Mouse (Mus musculus) stomach, embryonic 15.5 days (tissue): Measurements from ENCODE around the gene Lin52. TPM values are rescaled to one million over a fixed set of nuclear protein-coding genes. Genes with fewer than 3 reads are reported as not detected.
A peak's percentile ranks its signal among the peaks of the same experiment; 100 is the strongest.
"Not testable (repeated sequence)": the region's sequence is repeated elsewhere in the genome, so short reads cannot be mapped to it uniquely, and the experiment has no call there.

Experiments used
- ATAC-seq: fragments of 200-750 bp; cut with Nextera tagmentation; 2 replicates; pipeline ENCODE4 v1.8.0; 2017; ENCODE audit warnings: low read depth, moderate number of reproducible peaks, moderate TSS enrichment; ENCODE audit not compliant: insufficient read depth, low FRiP score
- H3K27ac ChIP-seq: fragments of 300-500 bp; sonication (generic); 2 replicates; pipeline ENCODE4 v1.5.1; 2015; ENCODE audit warnings: mild to moderate bottlenecking, inconsistent platforms
- H3K27me3 ChIP-seq: fragments of 300-500 bp; sonication (generic); replicated peaks from 2 replicates; pipeline ENCODE4 v1.6.1; 2015; ENCODE audit warnings: inconsistent platforms
- H3K36me3 ChIP-seq: fragments of 300-500 bp; sonication (generic); 2 replicates; pipeline ENCODE4 v1.6.1; 2015; ENCODE audit warnings: inconsistent platforms
- H3K4me1 ChIP-seq: fragments of 300-500 bp; sonication (generic); 2 replicates; pipeline ENCODE4 v1.6.1; 2015; ENCODE audit warnings: inconsistent platforms
- H3K4me2 ChIP-seq: fragments of 300-500 bp; sonication (generic); 2 replicates; pipeline ENCODE4 v1.6.1; 2015; ENCODE audit warnings: mild to moderate bottlenecking, inconsistent platforms
- H3K4me3 ChIP-seq: fragments of 300-500 bp; sonication (generic); replicated peaks from 2 replicates; pipeline ENCODE4 v1.5.1; 2015; ENCODE audit warnings: inconsistent platforms
- H3K9ac ChIP-seq: fragments of 300-500 bp; sonication (generic); 2 replicates; pipeline ENCODE4 v1.6.1; 2015; ENCODE audit warnings: inconsistent platforms
- H3K9me3 ChIP-seq: fragments of 300-500 bp; sonication (generic); 2 replicates; pipeline ENCODE4 v1.6.1; 2016; ENCODE audit warnings: inconsistent platforms
- WGBS: fragments of 180-500 bp; shearing (Covaris S2); methylation state at CpG from one replicate; pipeline ENCODE4 v1.1.7; 2015; 5-methylcytosine and 5-hydroxymethylcytosine counted together
- polyA plus RNA-seq: library from polyadenylated mRNA; unstranded; fragments of >200 nt; fragmentation: Nextera tagmentation; extraction: Ambion mirVana; gene quantifications from 2 replicates; pipeline ENCODE4 v1.2.1, GENCODE M21; 2015

Lin52 gene
- polyA plus RNA-seq, 1 experiment from 2014 or later: 15.5 TPM

DNA sequence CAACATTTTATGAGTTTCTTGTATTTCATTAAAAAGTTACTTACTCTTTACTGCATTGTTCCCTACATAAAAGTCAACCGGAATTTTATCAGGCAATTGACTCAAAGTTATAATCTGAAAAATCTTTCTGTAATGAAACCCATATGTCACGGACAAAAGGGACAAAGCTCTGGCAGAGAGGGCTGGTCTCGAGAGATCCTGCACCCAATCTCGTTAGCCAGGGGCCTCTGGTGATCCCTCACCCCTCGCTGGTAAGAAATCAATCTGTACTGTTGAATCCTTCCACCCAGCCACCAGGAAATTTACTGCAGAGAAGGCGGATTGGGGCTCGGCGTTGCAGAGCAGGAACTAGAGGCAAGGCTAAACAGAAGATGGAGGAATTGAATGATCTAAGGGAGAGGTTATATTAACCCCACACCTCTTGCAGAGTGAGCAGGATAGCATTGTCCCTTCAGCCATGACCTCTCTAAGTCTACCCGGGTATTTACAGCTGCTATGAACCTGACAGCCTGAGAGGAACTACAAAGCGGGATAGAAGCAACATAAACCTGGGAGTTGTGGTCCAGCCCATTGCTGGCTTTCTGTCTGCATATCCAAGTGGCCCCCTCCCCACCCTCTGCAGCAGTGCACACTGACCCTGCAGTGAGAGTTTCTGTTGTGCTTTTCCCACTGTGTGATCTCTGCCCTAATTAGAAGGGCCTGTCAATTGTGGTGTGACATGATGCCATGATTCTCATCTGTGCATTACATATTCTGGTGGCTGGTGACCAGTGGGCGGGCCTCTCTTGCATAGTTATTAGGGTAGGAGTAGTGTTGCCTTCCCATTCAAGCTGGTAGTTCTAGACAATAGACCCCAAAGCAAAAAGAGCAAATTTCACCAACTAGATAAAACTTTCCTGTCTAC is 73.2 kb downstream of the Lin52 start:
- no peaks in the 10 kb centered on the region for H3K27me3 ChIP-seq
- ATAC-seq: no peak
- H3K9me3 ChIP-seq: no peaks in the 10 kb centered on the region
- WGBS: 65% methylated on average over 11 of the region's 11 CpGs
- no peaks in the 10 kb centered on the region for H3K4me1 ChIP-seq
- no peak overlapping the region for H3K4me3 ChIP-seq
- H3K36me3 ChIP-seq: no peaks in the 10 kb centered on the region
- no peak overlapping the region for H3K4me2 ChIP-seq
- no peak overlapping the region for H3K27ac ChIP-seq
- no peak overlapping the region for H3K9ac ChIP-seq

DNA sequence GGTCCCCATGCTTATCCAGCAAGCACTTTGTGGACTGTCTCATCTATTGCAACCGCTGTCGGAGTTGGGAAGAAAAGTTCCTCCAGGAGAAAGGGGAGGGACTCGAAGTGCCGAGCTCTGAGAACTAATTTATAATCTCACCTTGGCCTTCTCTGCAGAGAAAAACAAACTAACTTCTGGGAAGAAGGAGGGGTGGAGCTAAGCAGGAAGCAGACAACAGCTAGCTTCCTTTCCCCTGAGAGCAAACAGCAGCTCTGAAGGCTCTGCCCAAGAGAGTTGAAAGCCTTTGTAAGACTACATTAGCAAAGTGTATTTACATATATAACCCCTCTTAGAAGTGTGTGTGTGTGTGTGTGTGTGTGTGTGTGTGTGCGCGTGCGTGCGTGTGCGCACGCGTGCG is 74.2 kb downstream of the Lin52 start:
- 68% methylated on average over 12 of the region's 12 CpGs for WGBS
- Histone ChIP-seq H3K27ac (no peak overlapping the region), H3K4me1 (no peaks in the 10 kb centered on the region), H3K27me3 (no peaks in the 10 kb centered on the region), H3K4me3 (no peak overlapping the region), H3K36me3 (no peaks in the 10 kb centered on the region), H3K9ac (no peak overlapping the region), H3K4me2 (no peak overlapping the region), H3K9me3 (no peaks in the 10 kb centered on the region)
- ATAC-seq: no peak

DNA sequence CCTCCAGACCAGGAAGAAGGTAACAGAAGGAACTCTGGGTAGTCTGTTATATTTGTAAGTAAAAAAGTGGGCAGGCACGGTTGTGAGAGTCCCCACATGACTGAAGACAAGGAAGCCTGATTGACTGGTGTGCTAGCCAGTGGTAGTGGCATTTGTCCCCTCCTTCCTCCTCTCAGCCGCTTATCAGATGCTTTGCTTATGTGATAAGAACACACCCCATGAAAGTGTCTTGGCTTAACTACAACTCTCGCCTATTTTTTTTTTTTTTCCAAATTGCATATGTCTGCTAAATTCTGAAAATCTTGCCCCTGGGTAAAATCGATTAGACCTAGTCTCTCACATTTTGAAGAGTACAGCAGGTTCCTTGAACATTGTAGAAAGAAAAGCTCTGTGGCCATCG is 79.2 kb downstream of the Lin52 start:
- peaks cover 2% of the 10 kb centered on the region; the same call in 1 of the 2 replicates for H3K36me3 ChIP-seq
- H3K4me1 ChIP-seq: no peaks in the 10 kb centered on the region
- no peak overlapping the region for H3K9ac ChIP-seq
- no peak overlapping the region for H3K4me3 ChIP-seq
- no peak overlapping the region for H3K27ac ChIP-seq
- no peaks in the 10 kb centered on the region for H3K9me3 ChIP-seq
- no peak for ATAC-seq
- H3K27me3 ChIP-seq: no peaks in the 10 kb centered on the region
- WGBS: 87% methylated on average over 5 of the region's 5 CpGs
- no peak overlapping the region for H3K4me2 ChIP-seq

DNA sequence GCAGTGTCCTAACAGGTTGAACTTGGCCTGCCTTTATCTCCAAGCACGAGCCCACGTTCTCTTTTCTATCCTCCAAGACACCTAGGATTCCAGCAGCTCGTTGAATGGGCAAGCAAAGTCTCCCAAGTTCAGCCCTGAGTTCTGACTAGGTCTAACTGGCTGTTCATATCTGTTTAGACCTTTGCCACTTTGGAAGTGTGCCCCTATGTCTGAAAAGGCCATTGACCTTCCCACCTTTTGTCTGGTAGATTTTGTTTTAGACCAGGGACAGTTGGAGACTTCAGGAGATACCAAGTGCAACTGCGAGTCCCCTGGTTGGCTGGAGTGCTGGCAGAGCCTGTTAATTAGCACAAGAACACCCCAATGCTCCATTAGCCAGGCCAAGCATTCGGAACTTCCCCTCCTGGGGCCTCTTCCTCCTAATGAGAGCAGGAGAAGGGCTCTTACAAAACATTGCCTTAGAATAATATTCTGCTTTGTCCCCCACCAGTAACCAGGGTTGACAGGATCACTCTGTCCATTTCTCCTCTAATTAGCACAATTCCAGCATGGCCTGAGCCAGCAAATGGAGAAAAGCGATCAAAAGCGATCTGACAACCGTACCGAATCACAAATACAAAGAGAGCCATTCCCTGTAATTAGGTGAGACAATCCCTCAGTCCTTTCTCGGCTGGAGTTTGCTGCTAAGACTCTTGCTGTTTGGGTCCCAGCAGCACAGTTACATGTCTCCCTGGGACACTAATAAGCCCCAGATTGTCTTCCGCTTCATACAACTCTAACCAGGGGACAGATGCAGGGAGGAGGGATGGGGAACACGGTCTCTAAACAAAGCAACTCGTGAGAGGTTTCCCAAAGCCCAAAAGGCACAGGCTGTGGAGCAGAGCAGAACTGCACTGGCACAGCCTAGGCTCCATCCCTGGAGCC is 80.9 kb downstream of the Lin52 start:
- H3K4me1 ChIP-seq: no peaks in the 10 kb centered on the region
- H3K27me3 ChIP-seq: no peaks in the 10 kb centered on the region
- H3K36me3 ChIP-seq: peaks cover 2% of the 10 kb centered on the region; the same call in 1 of the 2 replicates
- no peak overlapping the region for H3K4me2 ChIP-seq
- H3K27ac ChIP-seq: no peak overlapping the region
- H3K9me3 ChIP-seq: no peaks in the 10 kb centered on the region
- H3K9ac ChIP-seq: no peak overlapping the region
- no peak for ATAC-seq
- no peak overlapping the region for H3K4me3 ChIP-seq
- 86% methylated on average over 13 of the region's 13 CpGs for WGBS

DNA sequence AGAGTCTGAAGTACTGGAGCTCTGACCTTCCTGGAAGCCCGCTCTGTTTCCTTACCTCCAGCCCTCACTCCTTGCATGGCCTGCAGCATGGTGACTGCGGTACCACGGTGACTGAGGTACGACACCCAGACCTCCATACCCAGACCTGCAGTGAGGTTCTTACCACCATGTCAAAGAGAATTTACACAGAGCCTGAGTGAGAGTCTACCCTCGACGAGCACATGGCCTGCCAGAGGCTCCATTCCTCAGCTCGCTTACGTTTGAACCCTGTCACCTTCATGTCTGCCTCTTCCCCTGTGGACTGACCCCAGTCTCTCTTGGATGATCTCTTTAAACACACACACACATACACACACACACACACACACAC is 81.6 kb downstream of the Lin52 start:
- H3K9me3 ChIP-seq: no peaks in the 10 kb centered on the region
- no peak overlapping the region for H3K4me2 ChIP-seq
- H3K9ac ChIP-seq: no peak overlapping the region
- ATAC-seq: no peak
- WGBS: 89% methylated on average over 8 of the region's 8 CpGs
- no peak overlapping the region for H3K27ac ChIP-seq
- H3K4me3 ChIP-seq: no peak overlapping the region
- H3K4me1 ChIP-seq: no peaks in the 10 kb centered on the region
- H3K36me3 ChIP-seq: peaks cover 2% of the 10 kb centered on the region; the same call in 1 of the 2 replicates
- H3K27me3 ChIP-seq: no peaks in the 10 kb centered on the region

DNA sequence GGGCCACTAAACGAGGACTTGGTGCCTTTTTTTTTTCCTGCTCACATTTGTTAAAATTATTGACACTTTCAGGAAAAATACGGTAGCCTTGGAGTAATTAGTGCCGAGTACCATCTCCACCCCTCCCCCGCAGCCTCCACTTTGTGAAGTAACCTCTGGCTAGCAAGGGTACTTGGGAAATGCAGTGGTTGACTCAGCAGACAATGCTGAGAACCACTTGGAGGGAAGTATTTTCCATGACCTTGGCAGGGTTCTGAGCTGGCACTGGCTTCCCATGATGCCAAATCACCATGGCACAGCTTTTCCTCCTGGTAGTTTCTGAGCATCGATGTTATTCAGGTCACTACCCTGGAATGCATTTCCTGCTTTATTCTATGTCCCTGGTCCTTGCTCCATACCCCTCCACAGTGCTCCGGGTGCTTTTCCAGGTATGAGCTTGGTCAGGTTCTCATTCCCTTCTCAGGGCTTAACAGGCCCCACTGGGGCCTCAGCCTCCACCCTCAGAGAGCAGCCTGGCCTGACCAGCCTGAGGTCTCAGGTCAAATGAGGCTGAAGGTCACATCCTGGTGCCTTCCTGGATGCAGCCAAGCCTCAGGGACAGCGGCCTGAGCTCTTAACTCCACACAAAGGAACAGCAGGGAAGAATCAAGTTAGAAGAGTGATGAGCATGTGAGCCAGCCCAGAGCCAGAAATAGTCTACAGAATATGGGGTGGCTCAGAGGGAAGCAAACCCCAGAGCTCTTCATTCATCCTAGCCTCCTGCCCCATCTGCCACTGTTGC is 82.7 kb downstream of the Lin52 start:
- Histone ChIP-seq H3K4me2 (no peak overlapping the region), H3K27me3 (no peaks in the 10 kb centered on the region), H3K4me3 (no peak overlapping the region), H3K4me1 (no peaks in the 10 kb centered on the region), H3K27ac (no peak overlapping the region), H3K9ac (no peak overlapping the region), H3K9me3 (no peaks in the 10 kb centered on the region), H3K36me3 (peaks cover 2% of the 10 kb centered on the region; the same call in 1 of the 2 replicates)
- whole genome bisulfite sequencing: 81% methylated on average over 7 of the region's 7 CpGs
- ATAC-seq: no peak

DNA sequence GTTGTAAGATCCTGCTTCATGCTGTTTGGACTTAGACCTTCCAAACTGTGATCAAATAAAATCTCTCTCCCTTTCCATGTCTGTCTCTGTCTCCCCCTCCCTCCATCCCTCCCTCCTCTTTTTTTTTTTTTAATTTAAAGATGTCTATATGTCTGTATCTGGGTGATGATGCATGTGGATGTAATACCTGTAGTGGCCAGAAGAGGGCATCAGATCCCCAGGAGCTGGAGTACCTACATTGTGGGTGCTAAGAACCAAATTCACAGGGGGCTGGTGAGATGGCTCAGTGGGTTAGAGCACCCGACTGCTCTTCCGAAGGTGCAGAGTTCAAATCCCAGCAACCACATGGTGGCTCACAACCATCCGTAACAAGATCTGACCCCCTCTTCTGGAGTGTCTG is 88.3 kb downstream of the Lin52 start:
- H3K4me1 ChIP-seq, H3K9me3 ChIP-seq, ATAC-seq, H3K27ac ChIP-seq, H3K4me2 ChIP-seq, H3K4me3 ChIP-seq, H3K27me3 ChIP-seq, H3K36me3 ChIP-seq, H3K9ac ChIP-seq: not testable (repeated sequence)
- WGBS: 71% methylated on average over 3 of the region's 3 CpGs

DNA sequence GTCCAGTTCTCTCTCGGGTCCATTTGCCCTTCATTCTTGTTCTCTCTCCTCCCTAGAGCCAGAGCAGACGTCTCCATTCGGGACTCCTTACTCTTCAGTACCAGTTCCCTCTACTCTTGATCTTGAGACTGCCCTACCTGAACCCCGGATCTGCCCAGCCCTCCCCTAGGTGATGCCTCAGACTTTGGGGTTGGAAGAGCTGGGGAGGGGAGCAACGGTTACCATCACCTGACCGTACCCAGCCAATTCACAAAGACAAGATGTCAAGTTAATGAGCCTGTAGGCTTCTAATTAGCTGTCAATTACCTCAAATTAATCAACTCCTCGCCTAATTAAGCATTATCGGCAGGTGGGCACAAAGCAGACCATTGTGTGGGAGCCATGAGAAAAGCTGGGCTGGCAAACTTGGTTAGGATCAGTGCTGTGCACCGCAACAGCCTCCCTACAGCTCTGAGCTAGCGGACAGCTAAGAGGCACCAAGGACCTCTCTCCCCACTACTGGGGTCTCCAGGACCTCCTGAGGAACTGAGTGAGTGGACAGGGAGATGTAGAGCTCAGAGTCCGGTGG is 90.3 kb downstream of the Lin52 start:
- no peak overlapping the region for H3K4me2 ChIP-seq
- no peaks in the 10 kb centered on the region for H3K4me1 ChIP-seq
- no peak for ATAC-seq
- no peaks in the 10 kb centered on the region for H3K9me3 ChIP-seq
- WGBS: 81% methylated on average over 11 of the region's 11 CpGs
- H3K27ac ChIP-seq: no peak overlapping the region
- H3K9ac ChIP-seq: no peak overlapping the region
- no peak overlapping the region for H3K4me3 ChIP-seq
- H3K36me3 ChIP-seq: no peaks in the 10 kb centered on the region
- no peaks in the 10 kb centered on the region for H3K27me3 ChIP-seq

DNA sequence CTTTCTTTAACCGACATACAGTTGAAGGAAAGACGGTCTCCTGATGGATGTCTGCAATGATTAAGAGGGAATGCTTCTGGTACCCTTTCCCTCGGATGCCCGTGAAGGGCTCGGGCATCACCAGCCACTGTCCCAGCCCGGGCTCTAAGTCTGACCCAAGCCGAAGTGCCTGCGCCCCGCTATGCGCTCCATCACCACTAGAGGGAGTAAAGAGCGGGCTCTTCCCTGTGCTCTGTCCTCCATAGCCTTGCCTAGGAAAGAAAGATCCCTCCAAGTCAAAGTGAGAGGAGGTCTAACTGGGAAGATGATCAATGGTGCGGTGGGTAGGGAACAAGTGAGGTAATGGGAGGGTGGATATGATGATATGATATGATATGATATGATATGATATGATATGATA is 94.8 kb downstream of the Lin52 start:
- Histone ChIP-seq H3K4me2 (no peak overlapping the region), H3K27ac (no peak overlapping the region), H3K36me3 (no peaks in the 10 kb centered on the region), H3K9me3 (no peaks in the 10 kb centered on the region), H3K9ac (no peak overlapping the region), H3K4me1 (no peaks in the 10 kb centered on the region), H3K27me3 (no peaks in the 10 kb centered on the region), H3K4me3 (no peak overlapping the region)
- ATAC-seq: peak; percentile 65; the same call in 1 of the 2 replicates
- WGBS: 3% methylated on average over 12 of the region's 12 CpGs

DNA sequence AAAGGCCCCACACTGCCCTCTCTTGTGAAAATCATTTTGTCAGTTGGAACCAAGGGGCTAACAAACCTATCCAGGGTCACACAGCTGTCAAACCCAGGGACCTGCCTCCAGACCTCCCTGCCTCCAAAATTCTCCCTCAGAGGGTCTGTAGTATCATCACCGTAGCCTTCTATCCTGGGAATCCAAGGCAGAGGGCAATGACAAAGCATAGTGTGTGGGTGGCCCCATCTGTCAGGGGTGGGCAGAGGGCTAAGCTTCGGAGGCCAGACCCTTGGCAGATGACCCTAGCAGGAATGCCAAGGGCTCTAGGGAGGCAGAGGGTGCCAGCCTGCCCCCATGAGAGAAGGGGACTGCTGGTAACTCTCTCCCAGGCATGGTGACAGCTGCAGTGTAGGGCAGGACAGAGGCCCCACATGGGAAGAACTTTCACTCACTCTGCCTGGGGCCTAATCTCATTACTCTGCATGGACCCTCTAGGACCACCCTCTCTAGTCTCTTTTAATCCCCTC is 95.4 kb downstream of the Lin52 start:
- Histone ChIP-seq H3K27me3 (no peaks in the 10 kb centered on the region), H3K9ac (no peak overlapping the region), H3K27ac (no peak overlapping the region), H3K9me3 (no peaks in the 10 kb centered on the region), H3K36me3 (no peaks in the 10 kb centered on the region), H3K4me3 (no peak overlapping the region), H3K4me2 (no peak overlapping the region), H3K4me1 (no peaks in the 10 kb centered on the region)
- no peak for ATAC-seq
- 61% methylated on average over 2 of the region's 2 CpGs for WGBS

DNA sequence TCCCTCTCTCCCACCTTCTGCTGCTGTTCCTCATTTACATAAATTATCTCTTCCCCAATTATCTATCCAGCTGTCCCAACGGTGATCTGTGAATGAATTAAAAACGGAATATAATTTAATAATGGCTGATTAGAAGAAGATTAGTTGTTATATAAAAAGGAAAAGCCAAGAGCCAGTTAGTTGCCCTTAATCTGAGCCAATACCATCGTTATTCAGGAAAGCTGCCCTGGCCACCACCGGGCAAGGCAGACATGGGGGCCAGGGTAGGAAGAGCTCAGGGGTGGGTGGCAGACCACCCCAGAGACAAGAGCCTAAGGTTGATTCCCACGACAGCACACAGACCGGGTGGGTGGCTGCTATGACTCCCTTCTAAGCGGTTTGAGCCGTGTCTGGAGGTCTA is 97.0 kb downstream of the Lin52 start:
- Histone ChIP-seq H3K9ac (no peak overlapping the region), H3K4me1 (no peaks in the 10 kb centered on the region), H3K9me3 (no peaks in the 10 kb centered on the region), H3K27ac (no peak overlapping the region), H3K4me2 (no peak overlapping the region), H3K36me3 (no peaks in the 10 kb centered on the region), H3K27me3 (no peaks in the 10 kb centered on the region), H3K4me3 (no peak overlapping the region)
- WGBS: 59% methylated on average over 8 of the region's 8 CpGs
- no peak for ATAC-seq
